Mouse (Mus musculus) heart, embryonic 11.5 days (tissue): ENCODE measurements at regions not wholly inside any gene's neighbourhood (a gene's known extent, or its start where the extent isn't known, plus 50 kb on each side); places are given as distances from the start of the nearest gene placed in this dataset.

Experiments
- ATAC-seq: fragments of 200-750 bp; cut with Nextera tagmentation; replicated peaks from 2 replicates; pipeline ENCODE4 v1.8.0; 2017; ENCODE audit warnings: moderate library complexity; ENCODE audit not compliant: insufficient number of reproducible peaks, low FRiP score, low TSS enrichment
- H3K27ac ChIP-seq: fragments of 300-500 bp; sonication (generic); 2 replicates; pipeline ENCODE4 v1.5.1; 2014; ENCODE audit warnings: mild to moderate bottlenecking, low read depth, low read length
- H3K27me3 ChIP-seq: fragments of 300-500 bp; sonication (generic); 2 replicates; pipeline ENCODE4 v1.6.1; 2014; ENCODE audit warnings: mild to moderate bottlenecking, low read length, mixed read lengths; ENCODE audit not compliant: control insufficient read depth, insufficient read depth
- H3K36me3 ChIP-seq: fragments of 300-500 bp; sonication (generic); 2 replicates; pipeline ENCODE4 v1.6.1; 2014; ENCODE audit warnings: mild to moderate bottlenecking, low read length, moderate library complexity, mixed read lengths; ENCODE audit not compliant: control insufficient read depth, insufficient read depth
- H3K4me1 ChIP-seq: fragments of 300-500 bp; sonication (generic); 2 replicates; pipeline ENCODE4 v1.6.1; 2014; ENCODE audit warnings: low read length; ENCODE audit not compliant: control insufficient read depth, insufficient read depth
- H3K4me2 ChIP-seq: fragments of 300-500 bp; sonication (generic); 2 replicates; pipeline ENCODE4 v1.6.1; 2014; ENCODE audit warnings: mild to moderate bottlenecking, moderate library complexity
- H3K4me3 ChIP-seq: fragments of 300-500 bp; sonication (generic); 2 replicates; pipeline ENCODE4 v1.5.1; 2014; ENCODE audit warnings: low read depth, low read length
- H3K9ac ChIP-seq: fragments of 300-500 bp; sonication (generic); 2 replicates; pipeline ENCODE4 v1.6.1; 2014; ENCODE audit warnings: mild to moderate bottlenecking, low read depth, low read length, moderate library complexity
- H3K9me3 ChIP-seq: fragments of 300-500 bp; sonication (generic); replicated peaks from 2 replicates; pipeline ENCODE4 v1.6.1; 2016; ENCODE audit warnings: low read length; ENCODE audit not compliant: control insufficient read depth
- WGBS: fragments of 180-500 bp; shearing (Covaris S2); extraction: QIAGEN DNeasy Blood & Tissue Kit; methylation state at CpG from one replicate; pipeline ENCODE4 v1.1.7; 2014; ENCODE audit not compliant: insufficient replicate concordance; 5-methylcytosine and 5-hydroxymethylcytosine counted together

GRCm38 (mm10) chr14:62168711-62169110 is 123.7 kb upstream of the Rnaseh2b start:
- H3K27ac ChIP-seq, result no peak overlapping the region
- no peak overlapping the region for H3K4me3 ChIP-seq
- H3K4me2 ChIP-seq, result no peak overlapping the region
- no peak overlapping the region for H3K9ac ChIP-seq
- H3K36me3 ChIP-seq, result no peaks in the 10 kb centered on the region
- no peaks in the 10 kb centered on the region for H3K9me3 ChIP-seq
- H3K4me1 ChIP-seq, result peaks cover 9% of the 10 kb centered on the region
- WGBS, result 45% methylated on average over 6 of the region's 6 CpGs
- no peak for ATAC-seq
- H3K27me3 ChIP-seq, result no peaks in the 10 kb centered on the region

- Histone ChIP-seq H3K27me3 (no peaks in the 10 kb centered on the region), H3K9me3 (no peaks in the 10 kb centered on the region), H3K9ac (no peak overlapping the region), H3K4me1 (peaks cover 18% of the 10 kb centered on the region), H3K4me3 (no peak overlapping the region), H3K4me2 (no peak overlapping the region), H3K27ac (no peak overlapping the region), H3K36me3 (no peaks in the 10 kb centered on the region)
- no peak for ATAC-seq
- 51% methylated on average over 5 of the region's 5 CpGs for WGBS
These were observed 122.0 kb upstream of the Rnaseh2b start for GRCm38 (mm10) chr14:62170385-62170784.

GRCm38 (mm10) chr14:62171256-62172047 is 120.9 kb upstream of the Rnaseh2b start:
- Histone ChIP-seq H3K4me2 (no peak overlapping the region), H3K4me1 (peaks cover 18% of the 10 kb centered on the region), H3K9ac (no peak overlapping the region), H3K36me3 (no peaks in the 10 kb centered on the region), H3K4me3 (no peak overlapping the region), H3K27me3 (no peaks in the 10 kb centered on the region), H3K27ac (no peak overlapping the region), H3K9me3 (no peaks in the 10 kb centered on the region)
- ATAC-seq, result no peak
- WGBS, result 78% methylated on average over 15 of the region's 15 CpGs

GRCm38 (mm10) chr14:62173835-62174530 is 118.4 kb upstream of the Rnaseh2b start:
- H3K27me3 ChIP-seq, result no peaks in the 10 kb centered on the region
- H3K27ac ChIP-seq, result no peak overlapping the region
- H3K36me3 ChIP-seq, result no peaks in the 10 kb centered on the region
- H3K4me3 ChIP-seq, result no peak overlapping the region
- peaks cover 18% of the 10 kb centered on the region for H3K4me1 ChIP-seq
- ATAC-seq, result no peak
- no peak overlapping the region for H3K9ac ChIP-seq
- WGBS, result 54% methylated on average over 16 of the region's 16 CpGs
- H3K4me2 ChIP-seq, result no peak overlapping the region
- no peaks in the 10 kb centered on the region for H3K9me3 ChIP-seq

GRCm38 (mm10) chr14:62175384-62176048 is 116.9 kb upstream of the Rnaseh2b start:
- peaks cover 12% of the 10 kb centered on the region for H3K4me1 ChIP-seq
- H3K9me3 ChIP-seq, result no peaks in the 10 kb centered on the region
- no peak for ATAC-seq
- no peak overlapping the region for H3K4me3 ChIP-seq
- H3K27ac ChIP-seq, result no peak overlapping the region
- H3K36me3 ChIP-seq, result no peaks in the 10 kb centered on the region
- no peaks in the 10 kb centered on the region for H3K27me3 ChIP-seq
- H3K9ac ChIP-seq, result no peak overlapping the region
- WGBS, result 49% methylated on average over 12 of the region's 12 CpGs
- no peak overlapping the region for H3K4me2 ChIP-seq

- Histone ChIP-seq H3K4me1 (peaks cover 11% of the 10 kb centered on the region), H3K9me3 (no peaks in the 10 kb centered on the region), H3K36me3 (no peaks in the 10 kb centered on the region), H3K4me2 (no peak overlapping the region), H3K4me3 (no peak overlapping the region), H3K27me3 (no peaks in the 10 kb centered on the region), H3K27ac (no peak overlapping the region), H3K9ac (no peak overlapping the region)
- 74% methylated on average over 5 of the region's 5 CpGs for WGBS
- no peak for ATAC-seq
These were observed 114.9 kb upstream of the Rnaseh2b start for GRCm38 (mm10) chr14:62177509-62177908.

- Histone ChIP-seq H3K27me3 (no peaks in the 10 kb centered on the region), H3K4me2 (no peak overlapping the region), H3K27ac (no peak overlapping the region), H3K9me3 (no peaks in the 10 kb centered on the region), H3K4me3 (no peak overlapping the region), H3K9ac (no peak overlapping the region), H3K36me3 (no peaks in the 10 kb centered on the region), H3K4me1 (peaks cover 9% of the 10 kb centered on the region)
- WGBS, result 84% methylated on average over 11 of the region's 11 CpGs
- ATAC-seq, result no peak
These were observed 105.0 kb upstream of the Rnaseh2b start for GRCm38 (mm10) chr14:62187360-62187759.

- ATAC-seq, result no peak
- Histone ChIP-seq H3K4me3 (no peak overlapping the region), H3K4me2 (no peak overlapping the region), H3K27me3 (no peaks in the 10 kb centered on the region), H3K9ac (no peak overlapping the region), H3K9me3 (no peaks in the 10 kb centered on the region), H3K36me3 (no peaks in the 10 kb centered on the region), H3K4me1 (peaks cover 9% of the 10 kb centered on the region), H3K27ac (no peak overlapping the region)
- WGBS, result 46% methylated on average over 7 of the region's 7 CpGs
These were observed 104.1 kb upstream of the Rnaseh2b start for GRCm38 (mm10) chr14:62188147-62188885.
